Mouse (Mus musculus) yolk sac, embryonic 10.5 days (tissue): Measurements from ENCODE around the gene Tcte2.
A peak's percentile ranks its signal among the peaks of the same experiment; 100 is the strongest.

Experiments used
- DNase-seq: peaks from one replicate; pipeline ENCODE4 v3.0.0-alpha.2; 2017; ENCODE audit warnings: low spot score

Gene Tcte2

DNA sequence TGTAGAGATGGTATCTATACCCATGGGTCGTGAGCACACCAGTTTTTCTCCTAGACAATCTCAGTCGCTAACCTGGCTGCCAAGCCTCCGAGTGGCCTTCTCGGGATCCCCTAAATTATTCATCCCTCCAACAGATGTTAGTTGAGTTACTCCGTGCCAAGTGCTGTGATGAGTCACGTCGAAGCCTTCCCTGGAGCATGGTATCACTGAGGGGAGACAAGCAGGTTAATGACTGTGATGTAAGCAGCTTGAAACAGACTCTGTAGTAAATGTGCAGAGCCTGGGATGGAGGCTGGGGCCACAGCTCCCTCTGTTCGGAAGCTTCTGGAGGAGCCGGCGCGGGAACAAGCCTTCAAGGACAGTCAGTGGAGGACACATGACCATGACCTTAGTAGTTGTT lies 44.2 kb downstream of the Tcte2 start:
- DNase-seq = no peak

DNA sequence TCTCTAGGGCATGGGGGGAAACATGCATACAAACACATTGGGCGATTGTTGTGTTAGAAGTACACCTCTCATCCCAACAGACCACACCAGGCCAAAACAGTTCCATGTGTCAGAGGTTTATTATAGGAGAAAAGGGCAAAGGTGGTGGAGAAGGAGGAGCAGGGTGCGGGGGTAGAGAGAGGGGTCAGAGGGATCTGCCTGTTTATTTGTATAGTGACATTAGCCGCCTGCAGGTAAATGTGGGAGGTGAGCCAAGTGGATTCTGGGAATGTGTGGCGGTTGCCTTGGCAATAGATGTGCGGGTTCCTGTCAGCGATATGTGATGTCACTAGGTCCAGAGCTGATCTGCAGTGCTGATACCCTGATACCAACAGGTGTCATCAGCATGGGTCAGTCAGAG lies 45.3 kb downstream of the Tcte2 start:
- peak; percentile 40 for DNase-seq

DNA sequence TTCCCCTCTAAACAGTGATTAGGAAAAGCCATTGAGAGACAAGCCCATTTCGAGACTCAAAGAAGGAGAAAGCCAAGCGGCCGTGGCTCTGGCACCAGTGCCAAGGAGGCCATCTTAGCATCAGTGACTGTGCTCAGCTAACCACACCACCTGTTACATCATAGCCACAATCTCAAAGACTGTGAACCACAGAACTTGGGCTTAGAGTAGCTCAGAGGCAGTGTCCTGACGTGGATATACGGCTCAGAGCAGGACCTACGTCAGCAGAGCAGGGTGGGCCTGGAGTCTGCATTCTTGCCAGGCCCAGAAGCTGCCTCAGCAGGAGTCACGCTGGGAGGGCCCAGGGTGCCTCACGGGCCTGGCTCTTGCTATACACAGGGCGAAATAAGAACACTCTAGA lies 46.1 kb downstream of the Tcte2 start:
- no peak for DNase-seq

DNA sequence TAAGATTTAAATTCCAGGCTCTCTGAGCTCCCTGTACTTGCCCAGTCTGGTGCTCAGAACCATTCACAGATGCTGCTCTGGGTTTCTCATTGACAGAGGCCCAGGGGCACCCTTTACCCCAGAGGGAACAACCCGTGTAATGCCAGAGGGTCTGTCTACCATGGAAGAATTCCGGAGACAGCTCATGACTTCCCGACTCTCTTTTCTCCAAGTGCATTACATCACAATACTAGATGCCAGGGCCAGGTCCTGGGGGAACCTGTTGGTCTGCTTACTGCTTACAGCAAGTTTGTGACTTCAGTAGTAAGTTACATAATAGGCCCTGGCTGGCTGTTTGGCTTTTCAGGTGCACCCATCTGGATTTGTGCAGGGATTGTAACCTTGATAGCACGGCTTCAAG lies 47.0 kb downstream of the Tcte2 start:
- DNase-seq = no peak

DNA sequence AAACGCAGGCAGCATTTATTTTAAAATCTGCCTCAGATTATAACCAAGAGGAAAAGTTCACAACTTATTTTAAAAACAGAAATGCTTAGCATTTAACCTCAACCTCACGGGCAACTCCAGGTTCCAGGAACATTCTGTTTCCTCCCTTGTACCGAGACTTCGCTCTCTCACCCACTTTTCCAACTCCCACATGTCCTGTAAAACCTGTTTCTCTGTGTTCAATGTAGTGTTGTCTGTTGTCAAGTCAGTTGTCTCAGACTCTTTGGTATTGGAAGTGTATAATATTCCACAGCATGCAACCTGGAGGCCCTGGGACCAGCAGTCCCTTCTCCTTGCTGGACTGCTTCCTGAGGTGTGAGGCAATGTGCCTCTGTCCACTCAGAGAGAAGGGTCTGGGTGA lies 47.5 kb downstream of the Tcte2 start:
- DNase-seq = no peak

DNA sequence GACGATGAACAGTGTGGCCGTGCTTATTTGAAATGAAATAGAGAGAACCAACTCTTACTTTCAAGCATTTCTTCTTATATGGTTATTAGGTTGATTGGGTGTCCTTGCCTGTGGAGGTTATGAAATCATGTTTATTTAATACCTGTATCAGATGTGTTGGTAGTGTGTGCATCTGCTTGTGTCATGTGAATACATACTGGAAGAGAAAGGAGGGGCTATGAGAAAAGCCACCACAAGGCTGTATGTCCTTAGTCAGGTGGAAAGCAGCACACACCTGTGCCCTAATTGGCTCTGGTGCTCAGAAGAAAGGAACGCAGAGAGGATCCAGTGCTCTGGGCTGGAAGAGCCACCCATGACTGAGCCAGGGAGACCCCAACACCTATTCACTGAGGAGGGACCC lies 49.1 kb downstream of the Tcte2 start:
- no peak for DNase-seq

DNA sequence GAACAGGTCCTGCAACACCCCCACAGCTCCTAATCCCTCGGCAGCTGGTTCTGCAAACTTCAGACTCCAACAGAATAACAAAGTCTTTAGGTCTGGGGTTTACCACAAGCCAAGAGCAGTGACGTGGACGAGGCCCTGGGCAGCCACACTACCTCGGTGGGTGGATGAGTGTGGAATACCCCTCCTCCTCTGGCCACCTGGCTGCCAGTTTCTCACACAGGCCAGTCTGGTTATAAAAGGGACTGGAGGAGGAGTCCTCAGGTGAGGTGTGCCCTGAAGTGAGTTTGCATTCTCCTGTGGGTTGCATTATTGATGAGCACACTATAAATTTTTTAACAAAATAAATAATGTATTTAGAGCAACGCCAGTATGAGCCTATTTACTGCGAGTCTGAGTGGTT lies 49.5 kb downstream of the Tcte2 start:
- no peak for DNase-seq

DNA sequence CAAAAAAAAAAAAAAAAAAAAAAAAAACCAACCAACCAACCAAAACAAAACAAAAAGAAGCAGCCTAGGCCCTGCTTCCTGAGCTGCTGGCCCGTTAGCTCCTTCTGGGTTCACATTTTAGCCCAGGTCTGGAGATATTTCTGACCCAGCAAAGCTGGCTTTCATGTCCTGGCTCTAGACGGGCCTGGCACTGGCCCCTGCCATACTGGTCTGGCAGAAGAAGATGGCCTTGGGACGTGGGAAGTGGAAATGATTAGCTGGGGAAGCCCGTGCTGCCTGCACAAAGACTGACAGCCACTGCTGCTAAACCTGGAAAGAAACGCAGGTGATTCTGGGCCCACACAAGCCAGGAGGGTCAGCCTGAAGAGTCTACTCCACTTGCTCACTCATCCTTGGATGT lies 50.5 kb downstream of the Tcte2 start:
- DNase-seq = no peak

DNA sequence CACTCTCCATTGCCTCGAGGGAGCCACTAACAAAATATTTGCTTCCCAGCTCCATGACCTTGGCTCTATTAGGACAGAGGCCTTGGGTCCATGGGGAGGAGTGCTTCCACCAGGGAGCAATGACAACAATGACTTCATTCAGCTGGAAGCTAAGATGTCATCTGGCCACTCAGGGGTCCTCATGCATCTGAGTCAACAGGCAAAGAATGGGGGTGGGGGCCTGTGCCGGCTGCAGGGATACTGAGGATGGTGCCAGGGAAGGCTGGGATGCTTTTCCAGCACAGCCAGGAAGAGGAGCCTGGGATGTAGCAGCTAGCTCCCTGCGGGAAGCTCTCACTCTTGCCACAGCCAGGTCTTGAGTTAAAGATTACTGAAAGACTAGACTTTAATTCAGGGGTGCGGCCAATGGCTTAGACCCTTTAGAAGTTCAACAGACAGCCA lies 56.1 kb downstream of the Tcte2 start:
- DNase-seq = peak; percentile 40

DNA sequence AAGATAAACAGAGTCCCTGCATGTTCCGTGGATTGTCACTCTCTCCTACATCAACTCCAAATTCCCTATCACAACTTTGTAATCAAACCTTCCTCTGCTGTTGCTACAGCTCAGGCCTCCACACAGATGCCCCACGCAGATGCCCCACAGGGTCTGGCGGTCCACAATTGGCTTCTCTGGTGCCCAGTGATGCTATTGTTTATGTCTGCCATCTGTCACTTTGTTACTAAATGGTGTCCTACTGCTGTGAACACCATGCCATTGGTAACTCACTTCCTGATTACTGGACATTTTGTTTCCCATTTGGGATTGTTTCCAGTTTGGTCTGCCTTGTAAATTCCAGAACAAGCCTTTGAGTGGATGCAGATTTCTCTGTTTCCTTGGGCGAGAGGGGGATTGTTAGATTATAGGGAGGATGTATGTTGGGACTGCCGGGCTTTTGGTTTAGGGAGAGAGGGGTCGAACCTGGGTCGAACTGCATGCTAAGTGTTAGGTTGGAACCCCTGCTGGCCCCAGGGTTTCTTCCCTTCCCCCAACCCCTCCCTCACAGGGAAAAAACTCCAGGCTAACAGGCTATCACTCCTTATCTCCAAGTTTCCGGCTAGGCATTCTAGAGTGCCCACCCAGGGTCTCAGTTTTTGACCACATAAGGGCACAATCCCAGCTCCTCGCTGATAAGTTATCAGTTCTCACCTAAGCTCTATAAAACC lies 57.9 kb downstream of the Tcte2 start:
- DNase-seq = no peak

DNA sequence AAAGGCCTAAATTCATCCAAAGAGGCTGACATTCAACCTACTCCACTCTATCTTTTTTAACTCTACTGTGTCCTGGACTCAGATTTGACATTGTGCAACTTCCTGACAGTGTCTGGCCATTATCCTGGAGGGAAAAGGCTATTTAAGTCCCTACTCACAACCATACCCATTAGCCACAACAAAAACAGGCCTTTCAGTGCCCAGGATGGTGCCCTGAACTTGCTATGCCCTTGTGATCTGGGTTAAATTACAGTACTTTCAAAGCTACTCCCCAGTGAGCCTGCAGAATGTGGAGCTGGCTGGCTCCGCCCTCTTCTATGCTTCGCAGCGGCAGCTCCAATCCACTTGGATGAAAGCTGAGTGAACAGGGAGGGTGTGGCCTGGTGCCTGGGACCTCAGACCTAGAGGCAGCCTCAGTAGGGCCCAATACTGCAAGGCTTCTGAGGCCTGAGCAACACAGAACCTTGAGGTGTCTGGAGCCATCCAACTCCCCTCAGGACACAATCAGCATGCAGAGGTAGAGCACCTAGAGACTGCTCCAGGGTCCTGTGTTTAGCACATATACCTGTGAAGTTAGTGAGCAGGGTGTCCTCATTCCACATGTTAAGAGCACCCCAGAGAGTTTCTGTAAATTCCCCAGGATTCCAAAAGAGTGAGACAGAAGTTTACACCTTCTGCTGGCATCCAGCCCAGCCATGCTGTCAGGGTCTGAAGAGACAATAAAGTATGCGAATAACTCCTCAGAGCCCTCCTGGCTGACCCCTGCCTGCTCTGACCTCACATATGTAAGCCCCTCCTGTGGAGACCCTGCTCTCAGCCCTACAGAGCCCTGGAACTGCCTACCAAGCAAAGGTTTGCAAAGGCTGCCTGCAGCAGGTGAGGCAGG lies 61.3 kb downstream of the Tcte2 start:
- peak; percentile 77 for DNase-seq

DNA sequence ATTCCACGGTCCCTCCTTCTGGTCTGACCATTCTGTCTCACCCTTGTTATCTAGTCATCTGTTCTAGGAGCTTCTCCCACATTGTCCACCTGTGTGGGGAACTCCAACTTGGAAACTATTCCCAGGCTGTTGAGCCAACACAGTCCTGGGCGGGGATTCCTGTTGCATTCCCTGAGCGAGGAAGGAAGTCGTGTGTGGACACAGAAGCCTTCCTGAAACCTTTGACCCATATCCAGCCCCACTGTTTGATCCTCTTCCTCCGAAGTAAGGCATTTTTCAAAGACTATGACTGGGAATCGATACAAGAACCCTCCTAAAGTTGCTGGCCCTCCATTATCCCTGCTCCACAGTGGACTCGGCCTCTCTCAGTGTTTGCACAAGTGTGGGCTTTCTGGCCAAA lies 61.9 kb downstream of the Tcte2 start:
- DNase-seq = peak; percentile 64

DNA sequence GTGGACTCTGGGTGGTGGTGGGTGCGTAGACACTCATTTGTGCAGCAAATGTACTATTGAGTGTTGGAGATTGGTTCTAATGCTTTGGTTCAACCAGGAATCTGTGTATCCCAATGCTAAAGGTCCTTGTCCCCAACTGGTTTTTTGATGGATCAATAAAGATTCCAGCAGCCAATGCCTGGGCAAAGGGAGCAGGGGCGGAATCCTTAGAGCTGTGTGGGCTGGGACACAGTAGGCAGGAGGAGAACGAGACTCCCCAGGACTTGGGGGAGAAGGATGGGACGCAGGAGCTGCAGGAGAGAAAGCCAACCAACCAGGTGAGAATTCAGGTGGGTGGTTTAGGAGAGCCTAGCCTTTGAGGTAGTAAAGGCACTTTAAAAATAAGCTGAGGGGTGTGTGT lies 63.4 kb downstream of the Tcte2 start:
- DNase-seq = no peak

DNA sequence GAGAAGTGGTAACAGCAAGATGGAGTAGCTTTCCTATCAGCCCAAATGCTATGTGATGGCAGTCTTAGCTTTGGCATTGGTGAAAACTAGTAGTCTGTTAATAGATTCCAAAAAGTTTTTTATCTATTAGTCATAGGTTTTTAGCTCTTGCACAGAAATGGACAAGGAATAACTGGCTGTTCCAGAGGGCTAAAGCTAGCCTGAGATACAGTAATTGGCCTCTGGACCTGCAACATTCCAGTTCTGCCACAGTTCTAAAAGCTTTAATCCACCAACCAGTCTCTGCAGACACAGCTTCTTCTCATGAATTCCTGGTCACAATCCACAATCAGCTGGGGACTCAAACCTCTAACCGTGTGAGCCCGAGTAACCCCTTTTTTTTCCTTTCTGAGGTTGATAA lies 64.0 kb downstream of the Tcte2 start:
- no peak for DNase-seq

DNA sequence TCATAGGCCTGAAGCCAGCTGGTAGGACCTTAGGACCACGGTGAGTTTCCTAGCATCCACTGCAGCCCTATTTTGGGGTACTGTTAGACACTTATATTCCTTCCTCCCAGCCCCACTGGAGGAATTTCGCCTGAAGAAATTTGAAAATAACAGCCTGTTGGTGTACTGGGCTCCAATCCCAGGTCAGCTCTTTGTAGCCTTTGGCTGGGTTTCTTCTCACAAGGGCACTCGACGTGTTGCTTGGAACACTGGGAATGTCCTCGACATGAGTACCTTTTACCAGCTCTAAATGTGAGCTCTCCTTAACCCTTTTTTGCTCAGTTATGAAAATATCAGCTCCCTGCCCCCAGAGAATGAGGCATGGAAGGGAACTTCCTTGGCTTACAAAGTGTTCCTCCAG lies 65.7 kb downstream of the Tcte2 start:
- DNase-seq = no peak

DNA sequence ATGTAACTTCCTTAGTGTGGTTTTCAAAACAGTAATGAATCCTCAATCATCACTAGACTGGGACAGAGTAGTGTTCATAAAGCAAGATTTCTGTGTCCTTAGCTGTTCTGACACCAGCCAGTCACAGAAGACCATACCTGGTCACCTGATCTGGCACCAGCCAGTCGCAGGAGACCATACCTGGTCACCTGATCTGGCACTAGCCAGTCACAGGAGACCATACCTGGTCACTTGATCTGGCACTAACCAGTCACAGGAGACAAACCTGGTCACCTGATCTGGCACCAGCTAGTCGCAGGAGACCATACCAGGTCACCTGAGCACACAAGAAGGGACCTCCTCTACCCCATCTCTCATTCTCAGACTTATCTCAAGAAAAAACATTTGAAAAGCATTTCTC lies 66.4 kb downstream of the Tcte2 start:
- no peak for DNase-seq

DNA sequence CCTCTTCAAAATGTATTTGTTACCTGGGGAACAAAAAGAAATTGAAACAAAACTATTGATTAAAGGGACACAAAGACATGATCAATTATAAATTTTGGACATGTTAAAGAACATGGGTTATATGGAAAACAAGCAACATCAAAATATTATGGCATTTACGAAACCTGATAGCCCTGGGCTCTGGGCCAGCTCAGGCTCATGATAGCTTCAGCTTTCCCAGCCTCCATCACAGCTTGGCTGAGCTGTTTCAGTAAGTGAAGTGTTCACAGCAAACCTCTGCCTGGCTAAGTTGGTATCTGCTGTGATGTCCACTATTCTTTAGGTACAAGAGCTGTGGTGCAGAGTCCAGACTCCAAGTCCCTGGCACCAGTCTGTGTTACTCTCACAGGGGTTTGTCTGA lies 67.4 kb downstream of the Tcte2 start:
- no peak for DNase-seq

DNA sequence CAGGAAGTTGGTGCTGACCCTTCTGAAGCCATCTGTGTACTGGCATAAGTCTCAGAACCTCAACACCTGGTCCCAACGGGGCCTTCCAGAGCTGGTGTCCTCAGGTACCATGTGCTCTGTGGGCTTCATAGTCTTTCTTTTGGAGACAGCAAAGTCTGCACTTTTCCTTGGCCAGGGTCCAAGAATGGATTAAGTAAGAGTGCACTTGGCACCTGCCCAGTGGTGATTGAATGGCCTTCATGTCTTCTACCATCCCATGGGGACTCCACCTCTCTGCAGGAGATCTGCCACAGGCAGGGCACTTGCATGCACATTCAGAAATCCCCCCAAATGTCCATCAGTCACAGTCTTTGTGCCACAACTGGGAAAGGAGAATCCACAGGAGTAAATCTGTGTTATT lies 74.0 kb downstream of the Tcte2 start:
- DNase-seq = no peak

DNA sequence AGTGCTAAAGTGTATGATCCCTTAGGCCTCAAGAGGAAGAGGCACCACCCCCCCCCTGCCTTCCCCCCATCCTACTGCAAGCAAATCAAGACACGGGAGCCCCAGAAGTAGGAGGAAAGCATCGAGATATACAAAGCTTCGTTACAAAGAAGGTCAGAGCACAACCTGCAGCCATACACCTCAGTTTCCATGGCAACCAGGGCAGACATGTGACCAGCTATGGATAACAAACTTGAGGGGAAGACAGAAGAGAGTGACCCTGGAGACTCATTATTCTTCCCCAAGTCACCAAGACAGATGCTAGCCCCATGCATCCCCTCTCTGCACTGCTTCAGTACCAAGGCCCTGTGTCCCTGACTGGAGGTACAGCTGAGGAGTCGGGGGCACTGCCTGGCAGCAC lies 74.5 kb downstream of the Tcte2 start:
- no peak for DNase-seq

DNA sequence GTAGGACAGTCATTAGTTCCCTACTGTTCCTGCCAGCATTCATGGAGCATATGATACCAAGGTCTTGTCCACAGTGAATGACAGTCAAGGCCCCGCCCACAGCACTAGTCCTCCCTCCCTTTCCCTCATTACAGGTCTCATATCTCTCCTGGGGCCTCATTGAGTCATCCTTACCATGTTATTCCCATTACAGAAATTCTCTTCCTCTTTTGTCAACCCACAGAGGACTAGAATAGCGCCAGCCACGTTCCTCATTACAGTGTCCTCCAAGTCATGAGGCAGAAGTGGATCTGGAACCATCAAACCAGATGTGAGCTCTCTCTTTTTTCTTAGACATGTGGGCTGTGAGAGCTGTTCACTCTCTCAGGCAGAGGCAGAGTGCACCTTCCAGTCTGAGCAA lies 76.0 kb downstream of the Tcte2 start:
- DNase-seq = no peak

DNA sequence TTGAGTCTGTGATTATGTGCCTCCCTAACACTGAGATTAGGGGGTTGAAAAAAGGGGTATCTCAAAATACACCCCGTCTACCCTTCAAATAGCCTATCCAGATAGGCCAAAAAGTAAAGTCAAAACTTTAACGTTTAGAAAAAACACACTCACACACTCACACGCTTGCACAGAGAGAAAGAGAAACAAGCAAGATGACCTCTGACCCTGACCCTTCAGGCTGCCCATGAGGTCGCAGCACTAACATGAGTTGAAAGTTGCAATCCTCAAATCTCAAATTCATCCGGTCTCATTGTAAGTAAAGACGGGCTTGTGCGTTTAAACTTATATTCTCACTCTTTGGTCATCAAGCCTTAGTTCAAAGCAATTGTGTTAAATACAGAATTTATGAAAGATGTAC lies 77.4 kb downstream of the Tcte2 start:
- no peak for DNase-seq

DNA sequence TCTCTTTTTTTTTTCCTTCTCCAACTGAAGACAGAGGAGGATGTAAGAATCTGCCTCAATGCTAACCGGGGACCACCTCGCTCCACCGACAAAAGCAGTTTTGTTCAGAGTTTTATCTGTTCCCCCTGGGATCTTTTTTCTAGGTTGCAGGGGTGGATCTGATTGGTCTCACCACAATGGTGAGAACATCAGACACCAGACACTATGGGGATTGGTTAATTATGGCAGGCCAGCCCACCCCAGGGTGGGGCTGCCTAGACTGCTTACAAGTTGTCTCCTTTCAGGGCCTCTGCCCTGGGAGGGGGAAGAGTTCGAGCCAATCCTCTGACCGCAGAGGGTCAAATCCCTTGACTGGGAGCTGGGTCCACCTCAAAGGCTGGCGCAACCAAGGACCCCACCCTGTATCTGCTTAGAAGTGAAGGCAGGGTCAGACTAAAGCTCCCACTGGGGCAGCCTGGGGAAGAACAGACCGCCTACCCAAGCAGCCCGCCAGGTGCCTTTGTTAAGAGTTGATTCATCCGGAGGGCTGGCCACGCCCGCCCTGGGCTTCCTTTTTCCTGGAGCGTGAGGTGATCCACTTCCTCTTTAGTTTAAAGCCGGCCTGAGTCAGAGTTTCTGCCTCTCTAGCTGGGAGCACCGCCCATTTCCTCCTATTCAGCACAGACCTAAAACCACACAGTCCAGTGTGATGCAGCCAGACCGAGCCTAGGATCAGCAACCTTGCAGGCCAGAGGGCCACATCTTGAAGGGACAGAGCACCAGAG lies 78.0 kb downstream of the Tcte2 start:
- DNase-seq = peak; percentile 85

DNA sequence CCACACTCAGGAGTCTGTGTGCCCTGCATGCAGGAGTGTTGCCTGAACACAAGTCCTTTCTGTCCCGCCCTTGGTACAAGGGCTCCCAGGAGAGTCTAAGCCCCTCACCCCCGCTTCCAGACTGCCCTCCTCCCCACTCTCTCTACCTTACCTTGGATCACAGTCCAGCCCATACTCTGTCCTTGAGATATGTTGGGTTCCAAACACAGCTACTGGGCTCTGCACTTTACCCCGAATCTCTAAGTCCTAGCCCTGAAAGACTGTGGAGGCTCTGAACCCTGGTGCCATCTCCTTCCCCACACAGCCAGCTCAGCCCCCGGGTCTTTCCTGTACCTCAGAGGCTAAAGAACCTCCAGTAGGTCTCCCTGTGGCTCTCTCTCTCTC lies 78.6 kb downstream of the Tcte2 start:
- DNase-seq = no peak
